Mouse (Mus musculus): ENCODE results near the gene Zdhhc17. TPM values are rescaled to one million over a fixed set of nuclear protein-coding genes. Genes with fewer than 3 reads are reported as not detected.
A peak's percentile ranks its signal among the peaks of the same experiment; 100 is the strongest.

The Zdhhc17 gene
- polyA plus RNA-seq, 1 experiment from 2014 or later = 22.0 TPM

GRCm38 (mm10) chr10:111026106-111026505, 16.2 kb upstream of the Zdhhc17 start:
- H3K4me2 ChIP-seq = no peak overlapping the region
- no peaks in the 10 kb centered on the region for H3K9me3 ChIP-seq
- no peaks in the 10 kb centered on the region for H3K27me3 ChIP-seq
- H3K4me1 ChIP-seq = no peaks in the 10 kb centered on the region
- H3K27ac ChIP-seq = no peak overlapping the region
- no peak for ATAC-seq (ENCODE audit: insufficient number of reproducible peaks, low FRiP score, low TSS enrichment, low read depth)
- WGBS = 78% methylated on average over 6 of the region's 6 CpGs
- H3K36me3 ChIP-seq = no peaks in the 10 kb centered on the region
- no peak overlapping the region for H3K9ac ChIP-seq
- no peak overlapping the region for H3K4me3 ChIP-seq

GRCm38 (mm10) chr10:111024746-111025145, 14.8 kb upstream of the Zdhhc17 start:
- Histone ChIP-seq H3K4me2 (no peak overlapping the region), H3K9me3 (no peaks in the 10 kb centered on the region), H3K9ac (no peak overlapping the region), H3K27ac (no peak overlapping the region), H3K36me3 (no peaks in the 10 kb centered on the region), H3K27me3 (no peaks in the 10 kb centered on the region), H3K4me3 (no peak overlapping the region), H3K4me1 (no peaks in the 10 kb centered on the region)
- WGBS = 62% methylated on average over 4 of the region's 4 CpGs
- no peak for ATAC-seq (ENCODE audit: insufficient number of reproducible peaks, low FRiP score, low TSS enrichment, low read depth)

GRCm38 (mm10) chr10:111014476-111014875, 4.5 kb upstream of the Zdhhc17 start:
- no peaks in the 10 kb centered on the region for H3K27me3 ChIP-seq
- H3K9ac ChIP-seq = no peak overlapping the region
- H3K36me3 ChIP-seq = no peaks in the 10 kb centered on the region
- H3K4me2 ChIP-seq = no peak overlapping the region
- 67% methylated on average over 17 of the region's 17 CpGs for WGBS
- no peak overlapping the region for H3K4me3 ChIP-seq
- H3K4me1 ChIP-seq = no peaks in the 10 kb centered on the region; the same call in 1 of the 2 replicates
- no peaks in the 10 kb centered on the region for H3K9me3 ChIP-seq
- H3K27ac ChIP-seq = no peak overlapping the region
- no peak for ATAC-seq (ENCODE audit: insufficient number of reproducible peaks, low FRiP score, low TSS enrichment, low read depth)

- ATAC-seq (ENCODE audit: insufficient number of reproducible peaks, low FRiP score, low TSS enrichment, low read depth) = no peak
- no peaks in the 10 kb centered on the region for H3K9me3 ChIP-seq
- 96% methylated on average over 3 of the region's 3 CpGs for WGBS
- H3K4me2 ChIP-seq = no peak overlapping the region
- H3K27ac ChIP-seq = no peak overlapping the region
- no peak overlapping the region for H3K9ac ChIP-seq
- no peak overlapping the region for H3K4me3 ChIP-seq
- H3K4me1 ChIP-seq = no peaks in the 10 kb centered on the region; the same call in 1 of the 2 replicates
- no peaks in the 10 kb centered on the region for H3K27me3 ChIP-seq
- H3K36me3 ChIP-seq = no peaks in the 10 kb centered on the region
Observed at GRCm38 (mm10) chr10:111013265-111013664, 3.3 kb upstream of the Zdhhc17 start.

- no peak overlapping the region for H3K9ac ChIP-seq
- no peak overlapping the region for H3K27ac ChIP-seq
- WGBS = 86% methylated on average over 5 of the region's 5 CpGs
- H3K27me3 ChIP-seq = no peaks in the 10 kb centered on the region
- no peaks in the 10 kb centered on the region; the same call in 1 of the 2 replicates for H3K4me1 ChIP-seq
- H3K4me2 ChIP-seq = no peak overlapping the region
- ATAC-seq (ENCODE audit: insufficient number of reproducible peaks, low FRiP score, low TSS enrichment, low read depth) = no peak
- no peaks in the 10 kb centered on the region for H3K36me3 ChIP-seq
- H3K9me3 ChIP-seq = no peaks in the 10 kb centered on the region
- no peak overlapping the region for H3K4me3 ChIP-seq
Observed at GRCm38 (mm10) chr10:111012496-111013038, 2.6 kb upstream of the Zdhhc17 start.

- no peaks in the 10 kb centered on the region for H3K27me3 ChIP-seq
- H3K4me2 ChIP-seq = peak overlapping the region; percentile 61
- H3K27ac ChIP-seq = peak overlapping the region; percentile 98
- no peak for ATAC-seq (ENCODE audit: insufficient number of reproducible peaks, low FRiP score, low TSS enrichment, low read depth)
- peak overlapping the region; percentile 87 for H3K4me3 ChIP-seq
- no peaks in the 10 kb centered on the region; the same call in 1 of the 2 replicates for H3K4me1 ChIP-seq
- WGBS = 1% methylated on average over 14 of the region's 14 CpGs
- peak overlapping the region; percentile 99 for H3K9ac ChIP-seq
- no peaks in the 10 kb centered on the region for H3K9me3 ChIP-seq
- H3K36me3 ChIP-seq = no peaks in the 10 kb centered on the region
Observed at GRCm38 (mm10) chr10:111011226-111011765, 1.4 kb upstream of the Zdhhc17 start.

- Histone ChIP-seq H3K4me2 (peak overlapping the region; percentile 61), H3K36me3 (no peaks in the 10 kb centered on the region), H3K9ac (peak overlapping the region; percentile 99), H3K9me3 (no peaks in the 10 kb centered on the region), H3K4me3 (peak overlapping the region; percentile 87), H3K27me3 (no peaks in the 10 kb centered on the region), H3K27ac (peak overlapping the region; percentile 98), H3K4me1 (no peaks in the 10 kb centered on the region; the same call in 1 of the 2 replicates)
- 0% methylated on average over 19 of the region's 19 CpGs for WGBS
- no peak for ATAC-seq (ENCODE audit: insufficient number of reproducible peaks, low FRiP score, low TSS enrichment, low read depth)
Observed at GRCm38 (mm10) chr10:111010480-111011225, 713 bp upstream of the Zdhhc17 start.

GRCm38 (mm10) chr10:111009113-111009640, 763 bp downstream of the Zdhhc17 start:
- H3K36me3 ChIP-seq = no peaks in the 10 kb centered on the region
- WGBS = 0% methylated on average over 28 of the region's 28 CpGs
- H3K27ac ChIP-seq = peak overlapping the region; percentile 98
- H3K9me3 ChIP-seq = no peaks in the 10 kb centered on the region
- H3K4me1 ChIP-seq = no peaks in the 10 kb centered on the region; the same call in 1 of the 2 replicates
- peak overlapping the region; percentile 87 for H3K4me3 ChIP-seq
- peak overlapping the region; percentile 99 for H3K9ac ChIP-seq
- H3K27me3 ChIP-seq = no peaks in the 10 kb centered on the region
- peak overlapping the region; percentile 61 for H3K4me2 ChIP-seq
- no peak for ATAC-seq (ENCODE audit: insufficient number of reproducible peaks, low FRiP score, low TSS enrichment, low read depth)

GRCm38 (mm10) chr10:111007687-111008086, 2.3 kb downstream of the Zdhhc17 start:
- no peak overlapping the region for H3K27ac ChIP-seq
- no peaks in the 10 kb centered on the region for H3K36me3 ChIP-seq
- H3K4me3 ChIP-seq = no peak overlapping the region
- H3K4me1 ChIP-seq = no peaks in the 10 kb centered on the region; the same call in 1 of the 2 replicates
- no peaks in the 10 kb centered on the region for H3K9me3 ChIP-seq
- H3K27me3 ChIP-seq = no peaks in the 10 kb centered on the region
- H3K9ac ChIP-seq = no peak overlapping the region
- ATAC-seq (ENCODE audit: insufficient number of reproducible peaks, low FRiP score, low TSS enrichment, low read depth) = no peak
- H3K4me2 ChIP-seq = no peak overlapping the region
- 65% methylated on average over 4 of the region's 4 CpGs for WGBS

- no peak overlapping the region for H3K9ac ChIP-seq
Observed at GRCm38 (mm10) chr10:111005611-111006488, 4.1 kb downstream of the Zdhhc17 start.

GRCm38 (mm10) chr10:111004220-111004619, 5.7 kb downstream of the Zdhhc17 start:
- H3K27me3 ChIP-seq = no peaks in the 10 kb centered on the region
- WGBS = 96% methylated on average over 6 of the region's 6 CpGs
- H3K4me3 ChIP-seq = no peak overlapping the region
- ATAC-seq (ENCODE audit: insufficient number of reproducible peaks, low FRiP score, low TSS enrichment, low read depth) = no peak
- H3K4me1 ChIP-seq = no peaks in the 10 kb centered on the region
- H3K9ac ChIP-seq = no peak overlapping the region
- no peak overlapping the region for H3K4me2 ChIP-seq
- no peak overlapping the region for H3K27ac ChIP-seq
- no peaks in the 10 kb centered on the region for H3K36me3 ChIP-seq
- H3K9me3 ChIP-seq = no peaks in the 10 kb centered on the region

More at GRCm38 (mm10) chr10:111005611-111006488, 4.1 kb downstream of the Zdhhc17 start:
- Histone ChIP-seq H3K4me2 (no peak overlapping the region), H3K4me1 (no peaks in the 10 kb centered on the region; the same call in 1 of the 2 replicates), H3K4me3 (no peak overlapping the region), H3K27ac (no peak overlapping the region), H3K36me3 (no peaks in the 10 kb centered on the region), H3K27me3 (no peaks in the 10 kb centered on the region), H3K9me3 (no peaks in the 10 kb centered on the region)
- 69% methylated on average over 14 of the region's 14 CpGs for WGBS
- ATAC-seq (ENCODE audit: insufficient number of reproducible peaks, low FRiP score, low TSS enrichment, low read depth) = no peak

Data from limb, embryonic 15.5 days (tissue).